In the genomic region with DNA sequence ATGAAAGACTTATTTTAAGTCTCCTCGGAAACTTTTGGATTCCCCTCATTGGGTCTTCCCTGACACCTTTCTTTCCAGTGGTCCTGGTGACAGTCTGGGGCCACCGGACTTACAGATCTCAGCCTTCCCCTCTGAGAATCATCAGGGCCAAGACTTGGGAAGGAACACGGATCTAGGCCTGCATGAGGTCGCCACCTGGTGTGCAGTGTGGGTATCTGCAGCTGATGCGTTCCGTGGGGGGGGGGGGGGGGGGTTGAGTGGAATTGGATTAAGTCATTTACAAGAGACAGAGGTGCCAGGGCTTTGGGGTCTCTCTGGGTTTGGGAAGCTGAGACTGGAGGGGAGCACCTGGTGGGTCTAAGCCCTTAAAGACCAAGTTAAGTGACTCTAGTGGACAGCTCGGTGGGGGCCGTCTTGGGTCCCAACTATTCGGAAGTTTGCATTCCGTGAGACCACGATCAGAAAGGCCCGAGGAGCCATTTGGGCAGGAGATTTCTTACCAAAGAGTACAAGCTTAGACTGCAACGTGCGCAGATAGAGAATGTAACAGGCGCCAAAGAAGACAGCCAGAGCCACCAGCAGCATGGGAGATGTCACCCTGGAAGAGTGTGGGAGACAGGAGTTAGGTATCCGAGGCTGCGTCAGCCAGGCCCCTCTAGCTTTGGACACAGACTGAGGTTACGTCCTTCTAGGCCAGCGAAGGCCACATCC, we compare ENCODE assay signal across 9 mouse cellular contexts. TPM values are rescaled to one million over a fixed set of nuclear protein-coding genes. Genes with fewer than 3 reads are reported as not detected.
A peak's percentile ranks its signal among the peaks of the same experiment; 100 is the strongest.
DNase-seq lines count a peak whose midpoint lies in the region; ATAC-seq lines count a peak whose summit lies in the region.
"Had no signal": no experiment of that assay in that cellular context is flagged by ENCODE, and none has a peak within 500 bp of the region (broad histone marks: within the 10 kb centered on the region; RNA-seq: fewer than 3 reads in every experiment).

No protein-coding gene starts in this region.

- 10% methylated on average over 19 of the region's 19 CpGs for WGBS in kidney, embryonic 14.5 days

- DNase-seq in 3134 (ENCODE audit: extremely low read depth, insufficient read length, low spot score) = peak; percentile 49
- DNase-seq in cerebellum, adult 8-10 months = peak; percentile 54
- peak; percentile 34 for DNase-seq in gastrocnemius, postnatal 14 days
- peak; percentile 57 for DNase-seq in lung, postnatal 10 days
- peak; percentile 68 for DNase-seq in retina, embryonic 14.5 days (ENCODE audit: low spot score)
- DNase-seq in right cerebral cortex, postnatal 25 days = no peak

- H3K4me2 ChIP-seq in kidney, embryonic 14.5 days (replicated peaks; ENCODE audit: low read depth, low read length) = peak overlapping the region; percentile 72

- H3K4me3 ChIP-seq in kidney, embryonic 14.5 days (ENCODE audit: low read length) = peak overlapping the region; percentile 69

- no peaks in the 10 kb centered on the region for H3K36me3 ChIP-seq in kidney, embryonic 14.5 days (ENCODE audit: control insufficient read depth, insufficient read depth, low read length)

- H3K27me3 ChIP-seq in kidney, embryonic 14.5 days (ENCODE audit: control insufficient read depth, insufficient read depth, low read length) = no peaks in the 10 kb centered on the region

- intact Hi-C loops in gastrocnemius, postnatal 14 days (cut with DNase I; ENCODE audit: low total_unique reads) = no loop called here

- 0 out of 2 replicates have a peak, but pooled peaks cover 7% of the 10 kb centered on the region for H3K4me1 ChIP-seq in kidney, embryonic 14.5 days (ENCODE audit: control insufficient read depth, insufficient read depth, low read length)

- peak; percentile 2 for ATAC-seq in CD4-positive, CD25-positive, alpha-beta regulatory T cell, adult 4 months
- ATAC-seq in kidney, embryonic 14.5 days (ENCODE audit: low FRiP score, low TSS enrichment) = 0 out of 2 replicates have a peak, but pooled peaks have one; percentile 5

- no peaks in the 10 kb centered on the region for H3K9me3 ChIP-seq in kidney, embryonic 14.5 days (ENCODE audit: control insufficient read depth, low read length)

- no peak overlapping the region for H3K27ac ChIP-seq in kidney, embryonic 14.5 days (ENCODE audit: low read depth, low read length)

- 0 out of 2 replicates have a peak overlapping the region, but pooled peaks have one; percentile 12 for H3K9ac ChIP-seq in kidney, embryonic 14.5 days (ENCODE audit: low read depth, low read length)

RNA-seq across cellular contexts. Expression of gene Rabac1, which starts 1.1 kb away (rescaled TPM):
- 100 to 1,000 TPM; 187 to 237 TPM for polyA plus RNA-seq in CD4-positive, CD25-positive, alpha-beta regulatory T cell, adult 4 months (2017; shearing (Covaris generic))
- 100 to 1,000 TPM; 163 to 175 TPM for total RNA-seq in gastrocnemius, postnatal 14 days (2021)
- 129 and 144 TPM in 2 replicates for polyA plus RNA-seq in kidney, embryonic 14.5 days (2014; fragmentation: Nextera tagmentation; extraction: Ambion mirVana)

RNA-seq across cellular contexts. Expression of gene Gm4881, which starts 27.1 kb away (rescaled TPM):
- not detected for polyA plus RNA-seq in CD4-positive, CD25-positive, alpha-beta regulatory T cell, adult 4 months (2017; shearing (Covaris generic))
- total RNA-seq in gastrocnemius, postnatal 14 days (2021) = not detected
- polyA plus RNA-seq in kidney, embryonic 14.5 days (2014; fragmentation: Nextera tagmentation; extraction: Ambion mirVana) = not detected in 2 replicates
- total RNA-seq: layer of hippocampus, adult 18-20 months had no signal

RNA-seq across cellular contexts. Expression of gene Atp1a3, which starts 34.3 kb away (rescaled TPM):
- 1 to 10 TPM; 2.3 TPM for polyA plus RNA-seq in CD4-positive, CD25-positive, alpha-beta regulatory T cell, adult 4 months (2017; shearing (Covaris generic))
- under 1 TPM; 0.21 to 0.42 TPM for total RNA-seq in gastrocnemius, postnatal 14 days (2021)
- polyA plus RNA-seq in kidney, embryonic 14.5 days (2014; fragmentation: Nextera tagmentation; extraction: Ambion mirVana) = 0.27 and 0.68 TPM in 2 replicates
